Mouse (Mus musculus) kidney, embryonic 15.5 days (tissue): ENCODE measurements around the gene Filip1l. TPM values are rescaled to one million over a fixed set of nuclear protein-coding genes. Genes with fewer than 3 reads are reported as not detected.

Experiments used
- ATAC-seq: fragments of 200-750 bp; cut with Nextera tagmentation; replicated peaks from 2 replicates; pipeline ENCODE4 v1.8.0; 2017; ENCODE audit warnings: moderate TSS enrichment; ENCODE audit not compliant: low FRiP score
- H3K27ac ChIP-seq: fragments of 300-500 bp; sonication (generic); 2 replicates; pipeline ENCODE4 v1.5.1; 2015; ENCODE audit warnings: mild to moderate bottlenecking, inconsistent platforms
- H3K27me3 ChIP-seq: fragments of 300-500 bp; sonication (generic); 2 replicates; pipeline ENCODE4 v1.6.1; 2015; ENCODE audit warnings: inconsistent platforms
- H3K36me3 ChIP-seq: fragments of 300-500 bp; sonication (generic); 2 replicates; pipeline ENCODE4 v1.6.1; 2015; ENCODE audit warnings: inconsistent platforms
- H3K4me1 ChIP-seq: fragments of 300-500 bp; sonication (generic); 2 replicates; pipeline ENCODE4 v1.6.1; 2015; ENCODE audit warnings: inconsistent platforms
- H3K4me2 ChIP-seq: fragments of 300-500 bp; sonication (generic); 2 replicates; pipeline ENCODE4 v1.6.1; 2015; ENCODE audit warnings: moderate library complexity, mild to moderate bottlenecking, inconsistent platforms
- H3K4me3 ChIP-seq: fragments of 300-500 bp; sonication (generic); replicated peaks from 2 replicates; pipeline ENCODE4 v1.5.1; 2015; ENCODE audit warnings: mild to moderate bottlenecking, inconsistent platforms
- H3K9ac ChIP-seq: fragments of 300-500 bp; sonication (generic); 2 replicates; pipeline ENCODE4 v1.6.1; 2015; ENCODE audit warnings: mild to moderate bottlenecking, inconsistent platforms
- H3K9me3 ChIP-seq: fragments of 300-500 bp; sonication (generic); replicated peaks from 2 replicates; pipeline ENCODE4 v1.6.1; 2016; ENCODE audit warnings: inconsistent platforms
- WGBS: fragments of 180-500 bp; shearing (Covaris S2); methylation state at CpG from one replicate; pipeline ENCODE4 v1.1.7; 2015; ENCODE audit warnings: mixed read lengths; 5-methylcytosine and 5-hydroxymethylcytosine counted together
- polyA plus RNA-seq: library from polyadenylated mRNA; unstranded; fragments of >200 nt; fragmentation: Nextera tagmentation; extraction: Ambion mirVana; gene quantifications from 2 replicates; pipeline ENCODE4 v1.2.1, GENCODE M21; 2015

Filip1l gene
- polyA plus RNA-seq, 1 experiment from 2014 or later = 24.2 TPM

DNA sequence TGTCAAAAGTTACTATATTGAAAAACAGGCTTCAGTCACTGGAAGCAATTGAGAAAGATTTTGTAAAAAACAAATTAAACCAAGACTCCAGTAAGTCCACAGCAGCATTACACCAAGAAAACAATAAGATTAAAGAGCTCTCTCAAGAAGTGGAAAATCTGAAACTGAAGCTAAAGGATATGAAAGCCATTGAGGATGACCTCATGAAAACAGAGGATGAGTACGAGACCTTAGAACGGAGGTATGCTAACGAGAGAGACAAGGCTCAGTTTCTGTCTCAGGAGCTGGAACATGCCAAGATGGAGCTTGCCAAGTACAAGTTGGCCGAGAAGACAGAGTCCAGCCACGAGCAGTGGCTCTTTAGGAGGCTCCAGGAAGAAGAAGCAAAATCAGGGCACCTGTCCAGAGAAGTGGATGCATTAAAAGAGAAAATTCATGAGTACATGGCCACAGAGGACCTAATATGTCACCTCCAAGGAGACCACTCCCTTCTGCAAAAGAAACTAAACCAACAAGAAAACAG lies 218.0 kb downstream of the Filip1l start:
- no peaks in the 10 kb centered on the region for H3K9me3 ChIP-seq
- H3K27ac ChIP-seq = no peak overlapping the region
- ATAC-seq = no peak
- no peak overlapping the region for H3K9ac ChIP-seq
- H3K27me3 ChIP-seq = no peaks in the 10 kb centered on the region
- no peak overlapping the region for H3K4me3 ChIP-seq
- 94% methylated on average over 5 of the region's 5 CpGs for WGBS
- H3K4me2 ChIP-seq = no peak overlapping the region
- H3K4me1 ChIP-seq = 0 out of 2 replicates have a peak, but pooled peaks cover 3% of the 10 kb centered on the region
- peaks cover 23% of the 10 kb centered on the region for H3K36me3 ChIP-seq

DNA sequence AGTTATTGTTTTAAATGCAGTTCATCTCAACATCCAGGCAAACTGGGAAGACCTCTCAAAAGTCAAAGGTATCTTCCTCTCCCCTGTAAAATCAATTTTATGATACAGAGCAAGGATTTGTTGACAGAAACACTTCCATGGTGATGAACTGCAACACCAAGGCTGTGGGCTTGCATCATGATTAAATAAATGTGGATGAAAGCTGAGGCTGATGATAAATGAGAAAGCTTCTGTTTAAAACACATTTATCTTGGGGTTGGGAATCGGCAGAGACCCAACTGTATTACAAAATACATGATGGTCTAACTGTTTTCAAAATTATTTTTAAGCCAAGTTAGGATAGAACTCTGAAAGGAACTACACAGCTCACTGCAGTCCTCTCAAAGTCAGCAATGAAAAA lies 220.9 kb downstream of the Filip1l start:
- Histone ChIP-seq H3K27me3 (no peaks in the 10 kb centered on the region), H3K36me3 (peaks cover 23% of the 10 kb centered on the region), H3K4me1 (0 out of 2 replicates have a peak, but pooled peaks cover 3% of the 10 kb centered on the region), H3K9me3 (no peaks in the 10 kb centered on the region), H3K27ac (no peak overlapping the region), H3K9ac (no peak overlapping the region), H3K4me2 (no peak overlapping the region), H3K4me3 (no peak overlapping the region)
- no peak for ATAC-seq
- WGBS = 61% methylated on average over 1 of the region's 1 CpGs

DNA sequence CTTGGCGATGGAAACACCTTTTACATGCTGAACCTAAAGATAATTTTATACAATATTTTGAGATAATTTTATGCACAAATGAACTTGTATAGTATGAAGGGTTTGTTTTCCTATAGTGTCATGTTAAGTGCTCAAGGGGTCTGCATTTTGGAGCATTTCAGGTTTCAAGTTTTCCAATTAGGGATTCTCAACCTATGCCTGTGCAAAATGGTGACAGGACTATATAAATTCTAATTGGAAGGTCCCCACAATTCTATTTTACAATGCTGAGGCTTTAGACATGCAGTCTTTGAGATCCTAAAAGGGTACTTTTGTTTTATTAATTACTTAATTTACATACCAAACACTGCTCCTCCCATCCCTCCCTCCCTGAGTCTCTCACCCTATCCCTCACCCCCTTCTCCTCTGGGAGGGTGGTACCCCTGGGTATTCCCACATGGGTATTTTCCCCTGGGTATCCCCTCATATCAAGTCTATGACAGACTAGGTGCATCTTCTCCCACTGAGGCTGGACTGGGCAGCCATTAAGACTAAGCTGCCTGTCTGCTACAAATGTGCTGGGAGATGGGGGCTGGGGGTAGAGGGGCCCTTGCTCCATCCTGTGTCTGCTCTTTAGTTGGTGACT lies 223.0 kb downstream of the Filip1l start:
- Histone ChIP-seq H3K4me3 (no peak overlapping the region), H3K9me3 (no peaks in the 10 kb centered on the region)

GRCm38 (mm10) chr16:57577519-57577918 lies 224.6 kb downstream of the Filip1l start:
- 79% methylated on average over 1 of the region's 1 CpGs for WGBS
- H3K36me3 ChIP-seq = no peaks in the 10 kb centered on the region
- no peak overlapping the region for H3K9ac ChIP-seq
- H3K27ac ChIP-seq = no peak overlapping the region
- no peak overlapping the region for H3K4me2 ChIP-seq
- no peak overlapping the region for H3K4me3 ChIP-seq
- ATAC-seq = no peak
- 0 out of 2 replicates have a peak, but pooled peaks cover 3% of the 10 kb centered on the region for H3K4me1 ChIP-seq
- H3K9me3 ChIP-seq = no peaks in the 10 kb centered on the region
- H3K27me3 ChIP-seq = no peaks in the 10 kb centered on the region

More for the DNA sequence above, 223.0 kb downstream of the Filip1l start:
- H3K27ac ChIP-seq = no peak overlapping the region
- 92% methylated on average over 1 of the region's 1 CpGs for WGBS
- ATAC-seq = no peak
- peaks cover 9% of the 10 kb centered on the region for H3K36me3 ChIP-seq
- no peak overlapping the region for H3K9ac ChIP-seq
- no peak overlapping the region for H3K4me2 ChIP-seq
- H3K4me1 ChIP-seq = 0 out of 2 replicates have a peak, but pooled peaks cover 3% of the 10 kb centered on the region
- no peaks in the 10 kb centered on the region for H3K27me3 ChIP-seq

DNA sequence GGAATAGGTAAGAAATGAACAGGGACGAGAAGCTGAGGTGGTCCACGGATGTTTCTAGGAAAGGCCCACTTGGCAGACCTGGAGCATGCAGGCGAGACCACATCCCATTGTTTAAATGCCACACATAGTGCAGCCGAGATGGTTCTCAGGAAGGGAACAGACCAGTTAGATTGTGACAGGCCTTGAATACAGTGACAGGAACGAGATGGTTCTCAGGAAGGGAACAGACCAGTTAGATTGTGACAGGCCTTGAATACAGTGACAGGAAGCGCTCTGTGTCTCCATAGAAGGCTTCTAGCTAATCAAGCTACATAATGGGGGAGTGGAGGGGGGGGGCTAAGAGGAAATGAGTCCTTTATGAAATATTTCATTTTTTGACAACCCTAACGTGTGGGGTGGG lies 227.1 kb downstream of the Filip1l start:
- ATAC-seq = no peak; the same call in 1 of the 2 replicates
- no peak overlapping the region for H3K4me3 ChIP-seq
- H3K4me1 ChIP-seq = no peaks in the 10 kb centered on the region
- WGBS = 72% methylated on average over 7 of the region's 7 CpGs
- H3K4me2 ChIP-seq = no peak overlapping the region
- no peak overlapping the region for H3K9ac ChIP-seq
- H3K27me3 ChIP-seq = no peaks in the 10 kb centered on the region
- H3K36me3 ChIP-seq = no peaks in the 10 kb centered on the region
- no peaks in the 10 kb centered on the region for H3K9me3 ChIP-seq
- peak overlapping the region; percentile 5; the same call in 1 of the 2 replicates for H3K27ac ChIP-seq

GRCm38 (mm10) chr16:57582008-57582407 lies 229.1 kb downstream of the Filip1l start:
- Histone ChIP-seq H3K4me2 (no peak overlapping the region), H3K9me3 (no peaks in the 10 kb centered on the region), H3K36me3 (no peaks in the 10 kb centered on the region), H3K9ac (no peak overlapping the region), H3K4me3 (no peak overlapping the region), H3K27ac (no peak overlapping the region), H3K4me1 (0 out of 2 replicates have a peak, but pooled peaks cover 7% of the 10 kb centered on the region), H3K27me3 (no peaks in the 10 kb centered on the region)
- WGBS = 73% methylated on average over 2 of the region's 2 CpGs
- peak; percentile 49; the same call in 1 of the 2 replicates for ATAC-seq

- Histone ChIP-seq H3K27me3 (no peaks in the 10 kb centered on the region), H3K4me3 (no peak overlapping the region), H3K4me1 (0 out of 2 replicates have a peak, but pooled peaks cover 7% of the 10 kb centered on the region), H3K9ac (no peak overlapping the region), H3K4me2 (no peak overlapping the region), H3K36me3 (no peaks in the 10 kb centered on the region), H3K9me3 (no peaks in the 10 kb centered on the region), H3K27ac (0 out of 2 replicates have a peak overlapping the region, but pooled peaks have one; percentile 28)
- 19% methylated on average over 3 of the region's 3 CpGs for WGBS
- no peak for ATAC-seq
These were observed 232.3 kb downstream of the Filip1l start for GRCm38 (mm10) chr16:57585201-57585600.

- Histone ChIP-seq H3K27me3 (no peaks in the 10 kb centered on the region), H3K4me3 (no peak overlapping the region), H3K27ac (no peak overlapping the region), H3K9me3 (no peaks in the 10 kb centered on the region), H3K4me2 (no peak overlapping the region), H3K9ac (no peak overlapping the region), H3K36me3 (no peaks in the 10 kb centered on the region), H3K4me1 (no peaks in the 10 kb centered on the region)
- no peak for ATAC-seq
- 45% methylated on average over 7 of the region's 7 CpGs for whole genome bisulfite sequencing
These were observed 240.7 kb downstream of the Filip1l start for GRCm38 (mm10) chr16:57593422-57594157.

DNA sequence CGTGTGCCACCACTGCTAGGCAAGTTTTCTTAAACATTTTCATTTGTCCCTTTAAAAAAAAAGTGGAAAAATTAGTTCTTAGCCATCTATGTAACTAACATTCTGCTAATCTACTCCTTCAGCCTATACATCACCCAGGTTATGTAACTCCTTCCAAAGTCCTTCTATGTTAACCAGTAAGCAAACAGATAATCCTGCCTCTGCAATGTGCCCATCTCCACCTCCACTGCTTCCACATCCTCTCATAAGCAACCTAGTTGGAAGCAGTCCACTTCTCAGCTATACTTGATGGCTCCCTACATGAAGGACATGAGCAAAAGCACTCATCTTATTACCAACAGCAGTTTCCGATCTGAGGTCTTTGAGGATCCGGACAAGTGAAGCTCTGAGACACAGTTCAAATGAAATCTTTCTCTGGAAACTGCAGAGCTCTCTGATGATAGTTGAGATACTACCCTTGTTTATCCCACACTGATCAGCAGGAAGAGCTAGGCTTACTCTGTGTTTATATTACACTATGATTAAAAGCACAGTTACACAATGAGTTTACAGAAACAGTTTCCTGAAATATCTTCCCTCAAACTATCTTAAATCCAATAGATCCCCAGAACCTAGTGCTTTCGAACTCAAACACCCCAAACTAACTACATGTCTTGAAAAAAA lies 244.5 kb downstream of the Filip1l start:
- no peaks in the 10 kb centered on the region for H3K4me1 ChIP-seq
- H3K4me3 ChIP-seq = no peak overlapping the region
- H3K9me3 ChIP-seq = no peaks in the 10 kb centered on the region
- H3K27ac ChIP-seq = no peak overlapping the region
- H3K36me3 ChIP-seq = no peaks in the 10 kb centered on the region
- H3K9ac ChIP-seq = no peak overlapping the region
- 90% methylated on average over 4 of the region's 4 CpGs for WGBS
- no peak for ATAC-seq
- no peak overlapping the region for H3K4me2 ChIP-seq
- no peaks in the 10 kb centered on the region for H3K27me3 ChIP-seq

GRCm38 (mm10) chr16:57601031-57601430 lies 248.1 kb downstream of the Filip1l start:
- no peak overlapping the region for H3K27ac ChIP-seq
- no peak for ATAC-seq
- H3K9ac ChIP-seq = no peak overlapping the region

DNA sequence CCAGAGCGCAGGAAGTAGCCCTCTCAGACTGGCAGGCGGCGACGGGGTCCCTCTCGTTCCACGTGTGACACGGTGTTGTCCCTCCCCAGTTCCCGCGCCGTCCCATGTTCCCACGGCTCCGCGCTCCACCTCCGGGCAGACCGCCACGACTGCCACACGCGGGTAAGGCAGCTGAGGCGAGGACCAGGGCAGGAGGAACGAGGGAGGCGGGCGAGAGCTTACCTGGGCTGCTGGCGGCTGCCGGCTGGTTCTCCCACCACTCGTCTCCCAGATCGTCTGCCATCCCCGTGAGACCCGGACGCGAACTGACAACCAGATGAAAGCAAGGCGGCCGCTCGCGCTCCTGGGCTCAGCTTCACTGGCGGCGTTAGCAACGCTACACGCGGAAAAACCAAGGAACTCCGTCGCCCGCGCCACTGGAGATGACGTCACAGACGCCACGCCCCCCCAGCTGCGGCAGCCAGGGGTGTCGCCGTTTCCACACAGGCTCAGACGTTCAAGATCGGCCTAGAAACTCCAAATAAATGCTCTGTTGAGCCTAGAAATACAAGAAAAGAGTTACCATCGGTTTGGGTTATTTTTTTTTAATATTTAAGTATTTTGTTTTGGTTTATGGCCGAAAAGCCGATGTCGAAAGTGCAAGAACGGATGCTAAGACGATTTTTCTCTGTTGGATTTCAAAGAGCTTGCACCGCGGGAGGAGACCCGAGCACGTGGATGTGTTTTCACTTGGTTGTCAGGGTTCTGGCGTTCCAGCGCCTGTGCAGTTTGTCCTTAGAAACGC lies 253.7 kb downstream of the Filip1l start, which contains the start of gene Cmss1:
Gene Cmss1 (minus strand): TSS at position 421 of the 784 bp plus-strand sequence.
- Histone ChIP-seq H3K4me1 (peaks cover 13% of the 10 kb centered on the region), H3K27me3 (no peaks in the 10 kb centered on the region), H3K4me3 (peak within 1 kb of the TSS; percentile 87), H3K9me3 (no peaks in the 10 kb centered on the region), H3K4me2 (peak within 1 kb of the TSS; percentile 79), H3K36me3 (no peaks in the 10 kb centered on the region), H3K27ac (peak within 1 kb of the TSS; percentile 55), H3K9ac (peak within 1 kb of the TSS; percentile 56)
- peak; percentile 91 for ATAC-seq
- WGBS = under 1% methylated on average over 64 of the region's 64 CpGs

More at GRCm38 (mm10) chr16:57601031-57601430, 248.1 kb downstream of the Filip1l start:
- no peaks in the 10 kb centered on the region for H3K27me3 ChIP-seq
- no peak overlapping the region for H3K4me2 ChIP-seq
- no peaks in the 10 kb centered on the region for H3K36me3 ChIP-seq
- H3K9me3 ChIP-seq = no peaks in the 10 kb centered on the region
- H3K4me3 ChIP-seq = no peak overlapping the region
- peaks cover 10% of the 10 kb centered on the region for H3K4me1 ChIP-seq
